Mouse (Mus musculus) intestine, embryonic 16.5 days (tissue): ENCODE results near the gene Slc3a2. TPM values are rescaled to one million over a fixed set of nuclear protein-coding genes. Genes with fewer than 3 reads are reported as not detected.

Experiments
- ATAC-seq: fragments of 200-750 bp; cut with Nextera tagmentation; 2 replicates; pipeline ENCODE4 v1.8.0; 2017; ENCODE audit warnings: moderate TSS enrichment, moderate library complexity
- H3K27ac ChIP-seq: fragments of 300-500 bp; sonication (generic); 2 replicates; pipeline ENCODE4 v1.5.1; 2014; ENCODE audit warnings: mild to moderate bottlenecking, low read length
- H3K27me3 ChIP-seq: fragments of 300-500 bp; sonication (generic); replicated peaks from 2 replicates; pipeline ENCODE4 v1.6.1; 2014; ENCODE audit warnings: low read length, control low read depth, mixed read lengths; ENCODE audit not compliant: control insufficient read depth, insufficient read depth
- H3K36me3 ChIP-seq: fragments of 300-500 bp; sonication (generic); 2 replicates; pipeline ENCODE4 v1.6.1; 2014; ENCODE audit warnings: low read length, control low read depth; ENCODE audit not compliant: control insufficient read depth, insufficient read depth
- H3K4me1 ChIP-seq: fragments of 300-500 bp; sonication (generic); 2 replicates; pipeline ENCODE4 v1.6.1; 2014; ENCODE audit warnings: low read length, control low read depth, mixed read lengths; ENCODE audit not compliant: control insufficient read depth, insufficient read depth
- H3K4me2 ChIP-seq: fragments of 300-500 bp; sonication (generic); 2 replicates; pipeline ENCODE4 v1.6.1; 2014; ENCODE audit warnings: low read depth, low read length, control low read depth
- H3K4me3 ChIP-seq: fragments of 300-500 bp; sonication (generic); 2 replicates; pipeline ENCODE4 v1.5.1; 2014; ENCODE audit warnings: mild to moderate bottlenecking, low read length
- H3K9ac ChIP-seq: fragments of 300-500 bp; sonication (generic); 2 replicates; pipeline ENCODE4 v1.6.1; 2014; ENCODE audit warnings: low read depth, low read length
- H3K9me3 ChIP-seq: fragments of 300-500 bp; sonication (generic); 2 replicates; pipeline ENCODE4 v1.6.1; 2016; ENCODE audit warnings: low read length, control low read depth; ENCODE audit not compliant: control insufficient read depth
- WGBS: fragments of 180-500 bp; shearing (Covaris S2); extraction: QIAGEN DNeasy Blood & Tissue Kit; methylation state at CpG from one replicate; pipeline ENCODE4 v1.1.7; 2014; 5-methylcytosine and 5-hydroxymethylcytosine counted together
- polyA plus RNA-seq: library from polyadenylated mRNA; unstranded; fragments of >200 nt; fragmentation: Nextera tagmentation; extraction: Ambion mirVana; gene quantifications from 2 replicates; pipeline ENCODE4 v1.2.1, GENCODE M21; 2015

Slc3a2 gene
- polyA plus RNA-seq, 1 experiment from 2014 or later = 211 TPM

- Histone ChIP-seq H3K36me3 (no peaks in the 10 kb centered on the region), H3K4me2 (no peak overlapping the region), H3K4me1 (peaks cover 17% of the 10 kb centered on the region), H3K9me3 (no peaks in the 10 kb centered on the region), H3K4me3 (no peak overlapping the region), H3K9ac (no peak overlapping the region), H3K27me3 (no peaks in the 10 kb centered on the region), H3K27ac (no peak overlapping the region)
- ATAC-seq = peak; percentile 36
- WGBS = 2% methylated on average over 3 of the region's 3 CpGs
Measured at GRCm38 (mm10) chr19:8682996-8683395, 40.2 kb downstream of the Slc3a2 start.

DNA sequence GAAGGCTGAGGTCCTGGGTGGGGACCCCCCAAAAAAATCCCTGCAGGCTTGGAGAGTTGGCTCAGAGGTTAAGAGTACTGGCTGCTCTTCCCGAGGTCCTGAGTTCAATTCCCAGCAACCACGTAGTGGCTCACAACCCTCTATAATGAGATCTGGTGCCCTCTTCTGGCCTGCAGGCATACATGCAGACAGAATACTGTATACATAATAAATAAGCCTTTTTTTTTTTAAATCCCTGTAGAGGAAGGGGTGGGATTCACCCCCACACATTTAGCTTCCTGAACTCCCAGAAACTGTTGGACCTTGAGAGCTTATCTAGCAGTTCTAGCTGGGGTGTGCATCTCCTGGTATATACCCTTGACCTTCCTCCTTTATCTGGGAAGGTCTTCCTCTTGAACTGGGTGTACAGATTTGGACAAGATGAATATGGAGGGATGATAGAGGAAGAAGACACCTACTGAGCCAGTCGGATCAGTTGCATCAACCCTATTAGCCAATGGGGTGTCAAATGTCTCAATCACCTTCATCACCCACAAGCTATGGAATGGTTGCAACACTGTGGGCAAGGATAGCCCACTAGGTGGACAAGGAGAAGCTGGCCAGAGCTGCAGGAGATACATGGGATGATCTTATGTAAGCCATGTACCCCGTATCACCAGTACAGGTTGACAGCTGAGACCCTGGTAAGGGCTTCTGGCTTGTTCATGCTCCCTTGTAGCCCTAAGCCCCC, 41.4 kb downstream of the Slc3a2 start:
- Histone ChIP-seq H3K9ac (no peak overlapping the region), H3K27me3 (no peaks in the 10 kb centered on the region), H3K4me1 (peaks cover 17% of the 10 kb centered on the region), H3K27ac (no peak overlapping the region), H3K36me3 (no peaks in the 10 kb centered on the region), H3K4me2 (no peak overlapping the region), H3K4me3 (no peak overlapping the region), H3K9me3 (no peaks in the 10 kb centered on the region)
- no peak for ATAC-seq
- WGBS = 88% methylated on average over 4 of the region's 4 CpGs

DNA sequence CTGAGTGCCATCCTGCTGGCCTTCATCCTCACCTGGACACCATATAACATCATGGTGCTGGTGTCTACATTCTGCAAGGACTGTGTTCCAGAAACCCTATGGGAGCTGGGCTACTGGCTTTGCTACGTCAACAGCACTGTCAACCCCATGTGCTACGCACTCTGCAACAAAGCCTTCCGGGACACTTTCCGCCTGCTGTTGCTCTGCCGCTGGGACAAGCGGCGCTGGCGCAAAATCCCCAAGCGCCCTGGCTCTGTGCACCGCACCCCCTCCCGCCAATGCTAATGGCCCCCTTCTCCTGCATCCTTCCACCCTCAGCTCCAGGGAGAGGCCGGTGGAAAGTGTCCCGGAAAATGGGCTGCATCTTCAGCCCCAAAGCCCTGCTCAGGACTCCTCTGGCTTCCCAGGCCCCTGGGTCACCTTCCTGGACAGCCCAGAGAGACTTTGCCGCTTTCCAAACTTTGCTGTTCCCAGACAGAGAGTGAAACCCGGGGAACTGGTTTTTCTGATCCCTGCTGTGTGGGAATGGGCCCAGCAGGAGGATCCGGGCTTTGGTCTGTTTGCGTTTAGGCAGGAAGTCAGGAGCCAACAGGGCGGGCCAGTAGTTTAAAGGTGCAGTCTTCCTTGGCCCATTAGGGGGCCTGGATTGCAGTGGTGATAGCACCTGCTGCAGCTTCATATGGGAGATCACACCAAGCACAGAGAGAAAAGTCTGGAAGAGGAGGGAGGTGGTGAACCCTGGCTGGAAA, 44.0 kb downstream of the Slc3a2 start:
- Histone ChIP-seq H3K4me3 (peak overlapping the region; percentile 27), H3K9ac (peak overlapping the region; percentile 66), H3K4me2 (peak overlapping the region; percentile 51), H3K9me3 (no peaks in the 10 kb centered on the region), H3K36me3 (no peaks in the 10 kb centered on the region), H3K4me1 (peaks cover 17% of the 10 kb centered on the region), H3K27me3 (no peaks in the 10 kb centered on the region), H3K27ac (peak overlapping the region; percentile 50)
- peak; percentile 86 for ATAC-seq
- 22% methylated on average over 18 of the region's 18 CpGs for WGBS

GRCm38 (mm10) chr19:8673336-8674063, 49.7 kb downstream of the Slc3a2 start:
- no peaks in the 10 kb centered on the region for H3K36me3 ChIP-seq
- H3K27ac ChIP-seq = no peak overlapping the region
- H3K27me3 ChIP-seq = no peaks in the 10 kb centered on the region
- no peak overlapping the region for H3K4me3 ChIP-seq
- ATAC-seq = no peak
- no peaks in the 10 kb centered on the region for H3K9me3 ChIP-seq
- 59% methylated on average over 9 of the region's 9 CpGs for WGBS
- H3K9ac ChIP-seq = no peak overlapping the region
- H3K4me1 ChIP-seq = 0 out of 2 replicates have a peak, but pooled peaks cover under 1% of the 10 kb centered on the region
- no peak overlapping the region for H3K4me2 ChIP-seq

DNA sequence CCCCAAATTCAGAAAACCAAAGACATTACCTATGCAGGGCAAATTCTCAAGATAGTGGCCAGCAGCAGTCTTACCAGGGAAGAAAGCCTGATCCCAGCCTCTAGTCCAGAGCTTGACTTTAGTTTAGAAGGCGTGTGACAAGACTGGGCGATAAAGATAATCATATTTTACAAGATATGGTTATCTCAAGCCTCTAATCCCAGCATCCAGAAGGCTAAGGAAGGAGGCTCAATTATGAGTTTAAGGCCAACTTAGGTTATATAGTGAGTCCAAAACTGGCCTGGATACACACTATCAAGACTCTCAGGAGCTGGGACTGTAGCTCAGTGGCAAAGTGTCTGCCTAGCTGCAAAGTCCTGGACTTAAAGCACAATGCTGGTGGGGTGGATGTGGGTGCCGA, 50.3 kb downstream of the Slc3a2 start:
- WGBS = 81% methylated on average over 3 of the region's 3 CpGs
- H3K9me3 ChIP-seq = no peaks in the 10 kb centered on the region
- H3K4me3 ChIP-seq = no peak overlapping the region
- no peaks in the 10 kb centered on the region for H3K36me3 ChIP-seq
- H3K27ac ChIP-seq = no peak overlapping the region
- H3K4me2 ChIP-seq = no peak overlapping the region
- no peaks in the 10 kb centered on the region for H3K4me1 ChIP-seq
- no peak for ATAC-seq
- no peaks in the 10 kb centered on the region for H3K27me3 ChIP-seq
- H3K9ac ChIP-seq = no peak overlapping the region

- peaks cover 15% of the 10 kb centered on the region; the same call in 1 of the 2 replicates for H3K4me1 ChIP-seq
- no peaks in the 10 kb centered on the region for H3K9me3 ChIP-seq
- ATAC-seq = no peak
- no peak overlapping the region for H3K27ac ChIP-seq
- H3K4me3 ChIP-seq = no peak overlapping the region
- no peaks in the 10 kb centered on the region for H3K36me3 ChIP-seq
- no peaks in the 10 kb centered on the region for H3K27me3 ChIP-seq
- H3K4me2 ChIP-seq = no peak overlapping the region
- WGBS = 60% methylated on average over 5 of the region's 5 CpGs
- no peak overlapping the region for H3K9ac ChIP-seq
Measured at GRCm38 (mm10) chr19:8665746-8666145, 57.4 kb downstream of the Slc3a2 start.

- H3K9me3 ChIP-seq = no peaks in the 10 kb centered on the region
- H3K4me3 ChIP-seq = no peak overlapping the region
- WGBS = 88% methylated on average over 3 of the region's 3 CpGs
- H3K9ac ChIP-seq = no peak overlapping the region
- H3K4me1 ChIP-seq = peaks cover 15% of the 10 kb centered on the region; the same call in 1 of the 2 replicates
- no peaks in the 10 kb centered on the region for H3K36me3 ChIP-seq
- no peaks in the 10 kb centered on the region for H3K27me3 ChIP-seq
- H3K27ac ChIP-seq = no peak overlapping the region
- ATAC-seq = no peak
- H3K4me2 ChIP-seq = no peak overlapping the region
Measured at GRCm38 (mm10) chr19:8664859-8665258, 58.3 kb downstream of the Slc3a2 start.

DNA sequence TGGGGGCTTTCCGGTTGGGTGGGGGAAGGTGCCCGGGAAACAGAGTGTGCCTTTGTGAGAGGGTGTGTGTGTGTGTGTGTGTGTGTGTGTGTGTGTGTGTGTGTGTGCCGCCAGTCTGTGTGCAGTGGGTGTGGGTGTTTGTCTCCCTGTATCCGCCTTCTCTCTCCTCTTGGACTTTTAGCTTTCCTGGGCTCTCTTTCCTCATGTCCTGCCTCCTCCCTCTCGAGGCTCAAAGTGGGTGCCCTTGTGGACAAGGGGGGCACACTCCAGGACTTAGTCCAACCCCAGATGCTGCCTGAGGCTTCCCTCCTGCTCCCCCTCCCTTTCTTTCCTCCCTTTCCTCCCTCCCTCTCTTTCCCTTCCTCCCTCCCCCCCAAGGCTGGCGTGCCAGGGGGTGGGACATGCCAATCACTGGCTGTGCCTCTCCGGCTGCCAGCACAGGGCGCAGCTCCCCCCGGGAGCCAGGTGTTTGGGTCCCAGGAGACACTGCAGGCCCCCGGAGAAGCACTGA, 59.2 kb downstream of the Slc3a2 start:
- H3K4me3 ChIP-seq = peak overlapping the region; percentile 14; the same call in 1 of the 2 replicates
- H3K9ac ChIP-seq = no peak overlapping the region
- no peaks in the 10 kb centered on the region for H3K9me3 ChIP-seq
- peak overlapping the region; percentile 7; the same call in 1 of the 2 replicates for H3K4me2 ChIP-seq
- peaks cover 15% of the 10 kb centered on the region; the same call in 1 of the 2 replicates for H3K4me1 ChIP-seq
- 0 out of 2 replicates have a peak, but pooled peaks have one; percentile 4 for ATAC-seq
- 36% methylated on average over 10 of the region's 10 CpGs for WGBS
- no peak overlapping the region for H3K27ac ChIP-seq
- H3K36me3 ChIP-seq = no peaks in the 10 kb centered on the region
- H3K27me3 ChIP-seq = no peaks in the 10 kb centered on the region

DNA sequence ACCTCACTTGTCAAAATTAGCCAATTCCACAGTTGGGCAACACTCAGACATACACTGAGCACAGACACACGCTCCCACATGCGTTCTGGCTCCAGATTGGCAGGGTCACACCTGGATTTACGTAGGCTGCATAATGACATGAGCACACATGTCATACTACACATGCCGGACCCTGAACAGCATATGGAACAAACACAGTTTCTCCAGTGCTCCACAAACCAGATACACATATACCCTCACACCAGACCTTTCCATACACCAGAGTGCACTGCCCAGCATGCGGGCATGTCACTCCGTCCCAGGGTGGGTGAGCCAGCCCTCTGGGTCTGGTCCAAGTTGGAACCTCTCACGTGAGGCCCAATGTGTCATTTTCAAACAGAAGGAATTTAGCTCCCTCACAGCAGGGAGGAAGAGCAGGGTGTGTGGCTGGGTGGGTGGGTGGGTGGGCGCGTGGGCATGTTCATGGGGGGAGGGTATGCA, 59.8 kb downstream of the Slc3a2 start, which contains the start of gene Chrm1:
TSS of gene Chrm1 (plus strand) at position 430 of the 480 bp plus-strand sequence.
- Histone ChIP-seq H3K4me1 (peaks cover 15% of the 10 kb centered on the region; the same call in 1 of the 2 replicates), H3K27me3 (no peaks in the 10 kb centered on the region), H3K4me3 (peak within 1 kb of the TSS; percentile 52; the same call in 1 of the 2 replicates), H3K9ac (no peak within 1 kb of the TSS), H3K9me3 (no peaks in the 10 kb centered on the region), H3K4me2 (peak within 1 kb of the TSS; percentile 99), H3K36me3 (no peaks in the 10 kb centered on the region), H3K27ac (no peak within 1 kb of the TSS)
- WGBS = 71% methylated on average over 9 of the region's 9 CpGs
- ATAC-seq = peak; percentile 17; the same call in 1 of the 2 replicates
